Mouse (Mus musculus) embryonic stem cell, embryonic (primary cell): ENCODE data around the gene Fam184b.

Experiments used
- CTCF ChIA-PET, 4 experiments: fragments of 300-600 bp in 2 of 4; fragments of 350-600 bp in 2 of 4; sonication (Branson Sonifier 250); formaldehyde crosslinking; loops; one replicate each; lab custom pipeline; 2022; ENCODE audit warnings: inconsistent platforms in 2 of 4; lab: Charles Lee
- POLR2A ChIA-PET, 4 experiments: fragments of 300-600 bp in 2 of 4; fragments of 350-600 bp in 2 of 4; sonication (Branson Sonifier 250); formaldehyde crosslinking; loops; one replicate each; lab custom pipeline; 2022; ENCODE audit warnings: antibody characterized with exemption in 4 of 4, inconsistent platforms in 1 of 4; lab: Charles Lee

Fam184b gene

GRCm38 (mm10) chr5:45539502-45539901, 99.9 kb downstream of the Fam184b start:
- CTCF ChIA-PET = interaction anchor here in 2 of 4 experiments (0.5 to 1.3 kb wide), 9 partner anchors 8 to 318 kb away, joined by 3 to 9 read pairs (median 5); partner anchors contain the start of genes Fam184b (in 1 of the 2), Lcorl (in 1 of the 2), Ncapg (in 1 of the 2) and Qdpr (in 1 of the 2)
- POLR2A ChIA-PET = interaction anchor here in 3 of 4 experiments (0.8 to 1.4 kb wide), 7 partner anchors 12 to 131 kb away, joined by 3 to 20 read pairs (median 3); partner anchors contain the start of gene Ncapg (in 2 of the 3)

- ChIA-PET CTCF (interaction anchor here (0.5 to 2.4 kb wide), 21 partner anchors 13 to 871 kb away, joined by 3 to 15 read pairs (median 5); partner anchors contain the start of gene Ncapg (in 3 of the 4)), POLR2A (interaction anchor here in 3 of 4 experiments (0.6 to 7.3 kb wide), 14 partner anchors 9 to 1781 kb away, joined by 3 to 47 read pairs (median 4); partner anchors contain the start of genes Ncapg (in 2 of the 3) and Qdpr (in 1 of the 3))
Measured at GRCm38 (mm10) chr5:45535177-45535576, 104.2 kb downstream of the Fam184b start.

- ChIA-PET POLR2A (interaction anchor here in 3 of 4 experiments (0.5 to 7.3 kb wide), 28 partner anchors 9 to 1781 kb away, joined by 3 to 47 read pairs (median 4); partner anchors contain the start of genes Ncapg (in 3 of the 3), Qdpr (in 2 of the 3), Fam184b (in 1 of the 3) and Lap3 (in 1 of the 3)), CTCF (interaction anchor here (0.5 to 2.4 kb wide), 35 partner anchors 13 to 1250 kb away, joined by 3 to 15 read pairs (median 5); partner anchors contain the start of genes Ncapg (in 3 of the 4) and Qdpr (in 2 of the 4))
Measured at GRCm38 (mm10) chr5:45534319-45535098, 104.9 kb downstream of the Fam184b start.

GRCm38 (mm10) chr5:45529696-45530095, 109.7 kb downstream of the Fam184b start:
- POLR2A ChIA-PET = interaction anchor here in 3 of 4 experiments (0.6 to 7.3 kb wide), 10 partner anchors 8 to 143 kb away, joined by 3 to 47 read pairs (median 4); partner anchors contain the start of genes Ncapg (in 1 of the 3) and Qdpr (in 1 of the 3)
- CTCF ChIA-PET = no interaction called here

- ChIA-PET POLR2A (interaction anchor here in 3 of 4 experiments (0.7 to 3.2 kb wide), 14 partner anchors 9 to 144 kb away, joined by 3 to 15 read pairs (median 4); partner anchors contain the start of genes Ncapg (in 2 of the 3), Fam184b (in 1 of the 3) and Qdpr (in 1 of the 3)), CTCF (no interaction called here)
Measured at GRCm38 (mm10) chr5:45526338-45526737, 113.1 kb downstream of the Fam184b start.

GRCm38 (mm10) chr5:45525101-45525500, 114.3 kb downstream of the Fam184b start:
- POLR2A ChIA-PET = interaction anchor here in 2 of 4 experiments (0.7 to 3.2 kb wide), 8 partner anchors 17 to 145 kb away, joined by 3 to 15 read pairs (median 5); partner anchors contain the start of genes Ncapg (in 2 of the 2) and Fam184b (in 1 of the 2)
- CTCF ChIA-PET = no interaction called here

- CTCF ChIA-PET = interaction anchor here in 1 of 4 experiments (0.9 kb wide), 1 partner anchor 12 kb away, joined by 7 read pairs; no protein-coding TSS in a partner anchor
- POLR2A ChIA-PET = interaction anchor here in 3 of 4 experiments (0.5 to 2.1 kb wide), 16 partner anchors 9 to 148 kb away, joined by 3 to 8 read pairs (median 4); partner anchors contain the start of genes Ncapg (in 1 of the 3) and Qdpr (in 1 of the 3)
Measured at GRCm38 (mm10) chr5:45521601-45522000, 117.8 kb downstream of the Fam184b start.

- ChIA-PET POLR2A (interaction anchor here in 2 of 4 experiments (0.6 to 1.8 kb wide), 5 partner anchors 8 to 28 kb away, joined by 4 to 6 read pairs (median 4); no protein-coding TSS in a partner anchor), CTCF (no interaction called here)
Measured at GRCm38 (mm10) chr5:45520809-45521110, 118.7 kb downstream of the Fam184b start.

GRCm38 (mm10) chr5:45519960-45520808, 119.2 kb downstream of the Fam184b start, which contains the start of gene Med28:
Gene Med28, plus strand, starts transcription at chr5:45520229.
- CTCF ChIA-PET = no interaction called here
- POLR2A ChIA-PET = interaction anchor here in 2 of 4 experiments (0.6 to 13.6 kb wide), 4 partner anchors 9 to 28 kb away, joined by 4 to 249 read pairs (median 5); partner anchors contain the start of gene Lap3 (in 1 of the 2)

GRCm38 (mm10) chr5:45515151-45515743, 124.2 kb downstream of the Fam184b start:
- CTCF ChIA-PET = interaction anchor here in 2 of 4 experiments (0.6 to 1.5 kb wide), 2 partner anchors 17 to 19 kb away, joined by 5 read pairs; no protein-coding TSS in a partner anchor
- POLR2A ChIA-PET = interaction anchor here in 2 of 4 experiments (1.2 to 13.6 kb wide), 7 partner anchors 10 to 155 kb away, joined by 3 to 249 read pairs (median 6); partner anchors contain the start of genes Ncapg (in 2 of the 2) and Lap3 (in 1 of the 2)

- ChIA-PET POLR2A (interaction anchor here in 1 of 4 experiments (0.9 to 13.6 kb wide), 6 partner anchors 12 to 169 kb away, joined by 3 to 249 read pairs (median 6); partner anchors contain the start of genes Lap3 and Ncapg), CTCF (no interaction called here)
Measured at GRCm38 (mm10) chr5:45514599-45514998, 124.8 kb downstream of the Fam184b start.

- ChIA-PET POLR2A (interaction anchor here in 3 of 4 experiments (0.7 to 13.6 kb wide), 6 partner anchors 16 to 156 kb away, joined by 3 to 249 read pairs (median 8); partner anchors contain the start of genes Lap3 (in 1 of the 3), Ncapg (in 1 of the 3) and Qdpr (in 1 of the 3)), CTCF (interaction anchor here in 1 of 4 experiments (1.3 kb wide), 1 partner anchor 21 kb away, joined by 3 read pairs; no protein-coding TSS in a partner anchor)
Measured at GRCm38 (mm10) chr5:45513511-45513910, 125.9 kb downstream of the Fam184b start.

- POLR2A ChIA-PET = interaction anchor here in 3 of 4 experiments (0.6 to 13.6 kb wide), 6 partner anchors 9 to 116 kb away, joined by 3 to 249 read pairs (median 4); partner anchors contain the start of genes Lap3 (in 1 of the 3) and Qdpr (in 1 of the 3)
- CTCF ChIA-PET = interaction anchor here in 1 of 4 experiments (1.3 kb wide), 1 partner anchor 21 kb away, joined by 3 read pairs; no protein-coding TSS in a partner anchor
Measured at GRCm38 (mm10) chr5:45512908-45513307, 126.5 kb downstream of the Fam184b start.

- POLR2A ChIA-PET = interaction anchor here in 3 of 4 experiments (0.9 to 13.6 kb wide), 8 partner anchors 8 to 160 kb away, joined by 3 to 249 read pairs (median 4); partner anchors contain the start of genes Lap3 (in 2 of the 3) and Ncapg (in 1 of the 3)
- CTCF ChIA-PET = no interaction called here
Measured at GRCm38 (mm10) chr5:45510071-45510470, 129.3 kb downstream of the Fam184b start.

GRCm38 (mm10) chr5:45497564-45497963, 141.8 kb downstream of the Fam184b start:
- ChIA-PET CTCF (no interaction called here), POLR2A (interaction anchor here in 2 of 4 experiments (2.0 to 16.9 kb wide), 6 partner anchors 16 to 173 kb away, joined by 9 to 249 read pairs (median 15); partner anchors contain the start of genes Ncapg (in 2 of the 2) and Qdpr (in 1 of the 2))
